Mouse (Mus musculus) hindbrain, embryonic 11.5 days (tissue): ENCODE measurements around the gene Fam214a. TPM values are rescaled to one million over a fixed set of nuclear protein-coding genes. Genes with fewer than 3 reads are reported as not detected.

Experiments used
- ATAC-seq: fragments of 200-750 bp; cut with Nextera tagmentation; 2 replicates; pipeline ENCODE4 v1.8.0; 2017; ENCODE audit warnings: mild to moderate bottlenecking, moderate TSS enrichment, moderate library complexity; ENCODE audit not compliant: low FRiP score
- DNase-seq: peaks from one replicate; pipeline ENCODE4 v3.0.0-alpha.2; 2015; ENCODE audit warnings: low spot score
- H3K27ac ChIP-seq: fragments of 300-500 bp; sonication (generic); 2 replicates; pipeline ENCODE4 v1.5.1; 2014; ENCODE audit warnings: mild to moderate bottlenecking, low read depth, low read length
- H3K27me3 ChIP-seq: fragments of 300-500 bp; sonication (generic); 2 replicates; pipeline ENCODE4 v1.6.1; 2014; ENCODE audit warnings: mild to moderate bottlenecking, low read length, moderate library complexity, mixed read lengths; ENCODE audit not compliant: control insufficient read depth, insufficient read depth
- H3K36me3 ChIP-seq: fragments of 300-500 bp; sonication (generic); 2 replicates; pipeline ENCODE4 v1.6.1; 2014; ENCODE audit warnings: mild to moderate bottlenecking, low read length, moderate library complexity, mixed read lengths; ENCODE audit not compliant: control insufficient read depth, insufficient read depth
- H3K4me1 ChIP-seq: fragments of 300-500 bp; sonication (generic); replicated peaks from 2 replicates; pipeline ENCODE4 v1.6.1; 2014; ENCODE audit warnings: low read length, mixed read lengths; ENCODE audit not compliant: control insufficient read depth, insufficient read depth
- H3K4me2 ChIP-seq: fragments of 300-500 bp; sonication (generic); replicated peaks from 2 replicates; pipeline ENCODE4 v1.6.1; 2014; ENCODE audit warnings: mild to moderate bottlenecking, low read depth, low read length
- H3K4me3 ChIP-seq: fragments of 300-500 bp; sonication (generic); 2 replicates; pipeline ENCODE4 v1.5.1; 2014; ENCODE audit warnings: low read depth, low read length
- H3K9ac ChIP-seq: fragments of 300-500 bp; sonication (generic); 2 replicates; pipeline ENCODE4 v1.6.1; 2014; ENCODE audit warnings: low read depth, low read length
- H3K9me3 ChIP-seq: fragments of 300-500 bp; sonication (generic); 2 replicates; pipeline ENCODE4 v1.6.1; 2016; ENCODE audit warnings: low read length; ENCODE audit not compliant: control insufficient read depth
- WGBS: fragments of 180-500 bp; shearing (Covaris S2); extraction: QIAGEN DNeasy Blood & Tissue Kit; methylation state at CpG from one replicate; pipeline ENCODE4 v1.1.7; 2014; 5-methylcytosine and 5-hydroxymethylcytosine counted together
- polyA plus RNA-seq: library from polyadenylated mRNA; unstranded; fragments of >200 nt; fragmentation: Nextera tagmentation; extraction: Ambion mirVana; gene quantifications from 2 replicates; pipeline ENCODE4 v1.2.1, GENCODE M21; 2014

Gene Fam214a
- polyA plus RNA-seq, 1 experiment from 2014 or later = 17.9 TPM

DNA sequence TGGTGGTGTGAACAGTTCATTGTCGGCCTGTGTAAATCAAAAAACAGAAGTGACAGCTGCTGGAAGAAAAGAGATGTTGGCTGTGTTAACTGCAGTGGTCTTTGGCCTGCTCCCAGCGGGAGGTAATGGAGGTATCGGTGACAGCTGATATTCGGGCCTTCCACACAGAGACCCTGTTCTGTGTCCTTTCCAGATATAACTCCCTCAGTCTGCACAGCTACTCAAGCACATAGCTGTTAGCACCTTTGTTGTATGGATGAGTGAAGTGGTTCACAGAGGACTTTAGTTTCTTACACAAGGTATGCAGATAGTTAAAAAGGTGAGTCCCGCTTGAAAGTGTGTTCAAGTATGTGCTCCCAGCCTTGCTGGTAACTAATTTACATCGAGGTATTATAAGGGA, 7.9 kb downstream of the Fam214a start:
- H3K9ac ChIP-seq = no peak overlapping the region
- no peaks in the 10 kb centered on the region for H3K36me3 ChIP-seq
- H3K4me3 ChIP-seq = no peak overlapping the region
- DNase-seq (peak; percentile 23), ATAC-seq (peak; percentile 23; the same call in 1 of the 2 replicates)
- no peaks in the 10 kb centered on the region for H3K27me3 ChIP-seq
- H3K4me2 ChIP-seq = no peak overlapping the region
- no peaks in the 10 kb centered on the region for H3K9me3 ChIP-seq
- peak overlapping the region; percentile 71; the same call in 1 of the 2 replicates for H3K27ac ChIP-seq
- WGBS = 44% methylated on average over 6 of the region's 6 CpGs
- H3K4me1 ChIP-seq = peaks cover 3% of the 10 kb centered on the region; the same call in 1 of the 2 replicates

DNA sequence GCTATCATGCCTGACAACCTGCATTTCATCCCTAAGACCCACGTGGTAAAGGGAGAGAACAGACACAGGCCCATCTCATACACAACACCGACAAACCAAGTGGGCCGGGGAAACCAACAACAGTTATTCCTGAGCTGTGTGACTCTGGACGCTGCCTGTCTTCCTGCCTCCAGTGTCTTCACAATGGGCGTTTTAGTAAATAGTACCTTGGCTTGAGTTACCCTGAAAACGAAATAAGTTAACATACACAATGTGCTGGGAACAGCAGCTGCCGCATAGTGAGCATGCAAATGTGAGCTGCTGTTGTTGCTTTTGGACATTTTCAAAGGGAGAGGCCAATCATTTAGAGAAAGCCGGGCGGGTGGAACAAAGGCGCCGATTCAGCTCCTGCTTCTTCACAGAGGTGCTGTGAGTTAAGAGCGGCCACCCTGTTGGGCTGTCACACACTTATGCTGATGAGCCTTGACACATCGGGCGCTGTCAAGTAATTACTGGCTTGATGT, 8.4 kb downstream of the Fam214a start:
- WGBS = 8% methylated on average over 14 of the region's 14 CpGs
- Histone ChIP-seq H3K27me3 (no peaks in the 10 kb centered on the region), H3K4me1 (peaks cover 3% of the 10 kb centered on the region; the same call in 1 of the 2 replicates), H3K27ac (peak overlapping the region; percentile 71), H3K4me3 (no peak overlapping the region), H3K36me3 (no peaks in the 10 kb centered on the region), H3K9ac (0 out of 2 replicates have a peak overlapping the region, but pooled peaks have one; percentile 25), H3K9me3 (no peaks in the 10 kb centered on the region), H3K4me2 (peak overlapping the region; percentile 12; the same call in 1 of the 2 replicates)
- ATAC-seq (peak; percentile 72), DNase-seq (peak; percentile 54)

DNA sequence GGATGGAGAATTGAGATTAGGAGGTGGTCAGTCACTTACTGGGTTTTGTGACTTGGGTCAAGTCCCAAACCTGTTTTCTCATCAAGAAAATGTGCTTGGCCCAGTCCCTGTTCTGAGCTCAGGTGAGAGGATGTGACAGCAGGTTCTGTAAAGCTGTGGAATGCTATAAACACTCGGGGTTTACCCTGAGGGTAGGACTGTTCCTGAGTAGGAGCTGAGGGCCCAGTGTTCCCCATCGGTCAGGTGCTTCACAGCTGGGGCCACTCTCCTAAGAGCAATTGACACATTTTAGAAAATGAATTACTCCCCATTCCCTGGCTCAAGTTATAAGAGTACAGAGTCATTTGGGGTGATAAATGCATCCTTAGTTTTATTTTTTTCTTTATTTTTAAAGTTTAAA, 11.3 kb downstream of the Fam214a start:
- Histone ChIP-seq H3K9me3 (no peaks in the 10 kb centered on the region), H3K4me1 (peaks cover 3% of the 10 kb centered on the region; the same call in 1 of the 2 replicates), H3K27me3 (no peaks in the 10 kb centered on the region), H3K4me2 (no peak overlapping the region), H3K9ac (no peak overlapping the region), H3K4me3 (no peak overlapping the region), H3K36me3 (no peaks in the 10 kb centered on the region), H3K27ac (no peak overlapping the region)
- ATAC-seq = no peak
- no peak for DNase-seq
- WGBS = 82% methylated on average over 2 of the region's 2 CpGs

DNA sequence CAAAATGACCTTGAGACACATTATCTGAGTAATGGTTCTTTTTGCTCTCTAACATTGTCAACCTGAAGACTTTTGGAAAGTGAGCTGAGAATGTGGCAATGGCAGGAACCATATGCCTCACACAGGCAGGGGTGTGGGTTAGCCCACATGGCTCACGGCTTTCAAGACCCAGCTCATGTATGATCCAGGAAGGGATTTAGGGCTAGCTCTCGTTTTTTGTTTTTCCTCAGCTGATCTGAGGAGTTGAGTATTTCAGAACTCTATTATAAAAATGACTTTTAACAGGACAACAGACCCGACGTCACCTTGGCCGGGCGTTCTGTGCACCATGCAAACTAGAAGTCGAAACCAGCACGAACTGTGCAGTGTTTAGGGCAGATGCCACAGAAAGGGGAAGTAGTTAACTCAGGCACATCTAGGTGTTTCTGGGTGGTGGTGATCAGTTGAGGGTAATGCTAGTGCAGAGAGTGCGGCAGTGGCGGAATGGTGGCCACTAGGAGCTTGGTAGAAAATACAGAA, 12.2 kb downstream of the Fam214a start:
- Histone ChIP-seq H3K4me3 (no peak overlapping the region), H3K27me3 (no peaks in the 10 kb centered on the region), H3K36me3 (no peaks in the 10 kb centered on the region), H3K4me2 (no peak overlapping the region), H3K4me1 (peaks cover 3% of the 10 kb centered on the region; the same call in 1 of the 2 replicates), H3K27ac (no peak overlapping the region), H3K9me3 (no peaks in the 10 kb centered on the region), H3K9ac (no peak overlapping the region)
- WGBS = 92% methylated on average over 10 of the region's 10 CpGs
- no peak for ATAC-seq
- no peak for DNase-seq

DNA sequence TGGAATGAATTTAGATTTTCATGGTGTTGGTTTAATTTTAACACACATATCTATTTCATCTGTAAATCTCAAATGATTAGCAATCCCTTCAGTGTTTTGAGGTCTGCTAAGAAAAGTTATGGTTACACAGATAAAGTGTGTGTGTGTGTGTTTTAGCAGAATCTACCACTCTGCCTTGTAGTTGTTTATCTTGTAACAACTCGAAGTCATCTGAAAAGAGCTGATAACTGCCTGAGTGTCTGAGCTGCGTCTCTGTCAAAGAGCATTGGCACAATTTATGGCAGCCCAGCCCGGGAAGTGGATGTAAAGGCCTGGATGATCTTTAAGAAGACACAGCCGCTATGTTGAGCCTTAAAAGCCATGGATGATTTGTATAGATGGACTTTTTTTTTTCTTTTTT, 13.5 kb downstream of the Fam214a start:
- WGBS = 81% methylated on average over 4 of the region's 4 CpGs

DNA sequence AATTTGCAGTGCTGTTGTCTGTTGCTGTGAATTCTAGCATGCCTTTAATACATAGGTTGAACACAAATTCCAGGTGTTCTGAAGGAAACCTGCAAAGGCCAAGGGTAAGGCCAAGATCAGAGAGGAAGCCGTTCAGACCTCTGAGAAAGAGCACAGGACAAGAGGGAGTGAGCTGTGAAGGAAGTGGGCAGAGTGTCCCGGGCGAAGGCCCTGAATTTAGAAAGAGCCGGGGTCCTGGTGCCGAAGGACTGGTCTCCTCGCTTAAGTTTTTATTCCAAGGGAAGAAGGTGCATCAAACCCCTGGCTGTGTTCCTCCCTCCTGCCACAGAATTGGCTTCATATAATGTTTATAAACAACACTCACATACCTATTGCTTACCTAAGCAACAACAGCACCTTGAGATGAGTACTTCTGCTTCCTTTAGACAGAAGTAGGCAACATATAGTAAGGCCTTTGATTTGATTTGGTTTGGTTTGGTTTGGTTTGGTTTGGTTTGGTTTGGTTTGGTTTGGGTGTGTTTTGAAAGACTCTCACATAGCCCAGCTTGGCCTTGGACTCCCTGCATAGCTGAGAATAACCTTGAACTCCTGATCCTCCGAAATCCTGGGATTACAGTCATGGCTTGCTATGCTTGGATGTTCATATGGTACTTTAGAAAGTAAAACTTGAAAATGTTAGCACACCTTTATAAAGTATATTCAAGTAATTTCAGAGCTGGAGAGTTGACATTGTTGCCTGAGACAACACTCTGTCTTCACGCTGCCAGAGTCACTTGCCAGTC, 16.2 kb downstream of the Fam214a start:
- Histone ChIP-seq H3K4me3 (no peak overlapping the region), H3K4me1 (no peaks in the 10 kb centered on the region), H3K9ac (no peak overlapping the region), H3K36me3 (no peaks in the 10 kb centered on the region), H3K27me3 (no peaks in the 10 kb centered on the region), H3K27ac (no peak overlapping the region), H3K9me3 (no peaks in the 10 kb centered on the region), H3K4me2 (no peak overlapping the region)
- no peak for ATAC-seq
- 90% methylated on average over 8 of the region's 8 CpGs for WGBS
- no peak for DNase-seq

More for the DNA sequence above, 13.5 kb downstream of the Fam214a start:
- DNase-seq = no peak
- Histone ChIP-seq H3K27ac (no peak overlapping the region), H3K4me1 (no peaks in the 10 kb centered on the region; the same call in 1 of the 2 replicates), H3K9me3 (no peaks in the 10 kb centered on the region), H3K4me3 (no peak overlapping the region), H3K36me3 (no peaks in the 10 kb centered on the region), H3K27me3 (no peaks in the 10 kb centered on the region), H3K4me2 (no peak overlapping the region), H3K9ac (no peak overlapping the region)
- ATAC-seq = no peak

DNA sequence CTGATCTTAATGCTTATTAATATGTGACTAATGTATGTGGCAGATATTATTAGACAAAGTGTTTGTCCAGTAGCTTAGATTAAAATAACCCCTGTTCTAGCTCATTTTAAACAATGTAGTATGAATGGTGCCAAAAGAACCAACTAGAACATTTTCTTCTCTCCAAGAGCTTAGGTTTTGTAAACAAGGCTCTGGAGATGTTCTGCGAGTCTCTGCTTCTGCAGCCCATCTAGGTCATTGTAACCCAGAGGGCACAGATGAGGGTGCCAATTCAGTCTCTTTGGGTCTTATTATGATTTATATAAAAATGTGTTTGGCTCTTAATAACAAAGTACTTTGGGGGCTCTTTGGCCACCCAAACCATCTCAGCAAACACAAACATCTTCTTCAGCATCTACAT, 17.9 kb downstream of the Fam214a start:
- no peak for ATAC-seq
- 89% methylated on average over 1 of the region's 1 CpGs for WGBS
- H3K27ac ChIP-seq = no peak overlapping the region
- no peaks in the 10 kb centered on the region for H3K27me3 ChIP-seq
- H3K4me1 ChIP-seq = peaks cover 9% of the 10 kb centered on the region
- H3K9me3 ChIP-seq = no peaks in the 10 kb centered on the region
- no peak overlapping the region for H3K9ac ChIP-seq
- no peak overlapping the region for H3K4me3 ChIP-seq
- no peak for DNase-seq
- H3K4me2 ChIP-seq = no peak overlapping the region
- H3K36me3 ChIP-seq = no peaks in the 10 kb centered on the region

DNA sequence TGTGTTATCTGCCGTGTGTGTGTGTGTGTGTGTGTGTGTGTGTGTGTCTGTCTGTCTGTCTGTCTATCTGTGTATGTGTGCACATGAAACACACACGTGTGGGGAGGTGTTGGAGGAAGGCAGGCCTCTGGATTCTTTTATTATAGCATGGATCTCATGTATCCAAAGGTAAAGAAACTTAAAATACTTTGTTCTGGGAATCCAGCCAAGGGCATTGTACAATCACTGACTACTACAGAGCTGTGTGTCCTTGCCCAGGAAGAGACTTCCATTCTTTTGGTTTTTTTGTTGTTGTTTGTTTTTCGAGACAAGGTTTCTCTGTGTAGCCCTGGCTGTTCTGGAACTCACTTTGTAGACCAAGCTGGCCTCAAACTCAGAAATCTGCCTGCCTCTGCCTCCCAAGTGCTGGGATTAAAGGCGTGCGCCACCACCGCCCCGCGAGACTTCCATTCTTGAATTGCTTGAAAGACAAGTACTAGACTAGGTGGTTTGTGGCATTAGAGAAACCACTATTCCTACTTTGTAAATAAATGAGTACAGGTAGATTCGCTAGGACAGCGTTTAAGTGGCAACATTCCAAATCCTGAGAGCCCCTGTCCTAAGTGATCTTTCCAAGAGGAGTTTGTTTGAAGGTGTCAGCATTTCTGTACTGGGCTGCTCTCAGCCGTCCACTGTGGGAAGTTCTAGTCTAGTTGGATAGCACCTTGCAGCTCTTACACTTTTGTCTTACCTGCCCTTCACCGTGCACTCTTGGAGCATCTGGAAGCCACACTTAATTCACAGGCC, 18.7 kb downstream of the Fam214a start:
- no peaks in the 10 kb centered on the region for H3K36me3 ChIP-seq
- no peaks in the 10 kb centered on the region for H3K9me3 ChIP-seq
- H3K27me3 ChIP-seq = no peaks in the 10 kb centered on the region
- H3K4me1 ChIP-seq = peaks cover 9% of the 10 kb centered on the region
- no peak overlapping the region for H3K27ac ChIP-seq
- DNase-seq (no peak), ATAC-seq (no peak)
- H3K4me2 ChIP-seq = no peak overlapping the region
- H3K4me3 ChIP-seq = no peak overlapping the region
- no peak overlapping the region for H3K9ac ChIP-seq
- WGBS = 91% methylated on average over 12 of the region's 12 CpGs
